Mouse (Mus musculus) limb, embryonic 11.5 days (tissue): ENCODE measurements around the gene Frmpd1. TPM values are rescaled to one million over a fixed set of nuclear protein-coding genes. Genes with fewer than 3 reads are reported as not detected.
A peak's percentile ranks its signal among the peaks of the same experiment; 100 is the strongest.

ENCODE experiments used
- ATAC-seq: fragments of 200-750 bp; cut with Nextera tagmentation; 2 replicates; pipeline ENCODE4 v1.8.0; 2017; ENCODE audit warnings: low read depth; ENCODE audit not compliant: insufficient number of reproducible peaks, low FRiP score, low TSS enrichment
- DNase-seq: peaks from one replicate; pipeline ENCODE4 v3.0.0-alpha.2; 2015; ENCODE audit warnings: low spot score
- H3K27ac ChIP-seq: fragments of 300-500 bp; sonication (generic); replicated peaks from 2 replicates; pipeline ENCODE4 v1.5.1; 2014; ENCODE audit warnings: low read depth, mild to moderate bottlenecking, low read length
- H3K27me3 ChIP-seq: fragments of 300-500 bp; sonication (generic); 2 replicates; pipeline ENCODE4 v1.6.1; 2014; ENCODE audit warnings: mild to moderate bottlenecking, low read length, mixed read lengths; ENCODE audit not compliant: control insufficient read depth, insufficient read depth
- H3K36me3 ChIP-seq: fragments of 300-500 bp; sonication (generic); 2 replicates; pipeline ENCODE4 v1.6.1; 2014; ENCODE audit warnings: mild to moderate bottlenecking, low read length, moderate library complexity, mixed read lengths; ENCODE audit not compliant: control insufficient read depth, insufficient read depth
- H3K4me1 ChIP-seq: fragments of 300-500 bp; sonication (generic); 2 replicates; pipeline ENCODE4 v1.6.1; 2014; ENCODE audit warnings: low read length, mixed read lengths; ENCODE audit not compliant: control insufficient read depth, insufficient read depth
- H3K4me2 ChIP-seq: fragments of 300-500 bp; sonication (generic); 2 replicates; pipeline ENCODE4 v1.6.1; 2014; ENCODE audit warnings: low read depth, mild to moderate bottlenecking, moderate library complexity; ENCODE audit not compliant: severe bottlenecking
- H3K4me3 ChIP-seq: fragments of 300-500 bp; sonication (generic); 2 replicates; pipeline ENCODE4 v1.5.1; 2014; ENCODE audit warnings: low read depth, low read length
- H3K9ac ChIP-seq: fragments of 300-500 bp; sonication (generic); 2 replicates; pipeline ENCODE4 v1.6.1; 2014; ENCODE audit warnings: mild to moderate bottlenecking, low read length
- H3K9me3 ChIP-seq: fragments of 300-500 bp; sonication (generic); 2 replicates; pipeline ENCODE4 v1.6.1; 2016; ENCODE audit warnings: low read length; ENCODE audit not compliant: control insufficient read depth
- WGBS: fragments of 180-500 bp; shearing (Covaris S2); extraction: QIAGEN DNeasy Blood & Tissue Kit; methylation state at CpG from one replicate; pipeline ENCODE4 v1.1.7; 2014; 5-methylcytosine and 5-hydroxymethylcytosine counted together
- polyA plus RNA-seq: library from polyadenylated mRNA; unstranded; fragments of >200 nt; fragmentation: Nextera tagmentation; extraction: Ambion mirVana; gene quantifications from 2 replicates; pipeline ENCODE4 v1.2.1, GENCODE M21; 2014

Gene Frmpd1
- polyA plus RNA-seq, 1 experiment from 2014 or later: 0.96 TPM

GRCm38 (mm10) chr4:45311056-45311455, 126.4 kb downstream of the Frmpd1 start:
- Histone ChIP-seq H3K9me3 (no peaks in the 10 kb centered on the region), H3K4me1 (no peaks in the 10 kb centered on the region), H3K9ac (no peak overlapping the region), H3K36me3 (no peaks in the 10 kb centered on the region; the same call in 1 of the 2 replicates), H3K4me3 (no peak overlapping the region), H3K27ac (no peak overlapping the region), H3K27me3 (no peaks in the 10 kb centered on the region), H3K4me2 (no peak overlapping the region)
- WGBS: 92% methylated on average over 2 of the region's 2 CpGs
- DNase-seq: no peak
- no peak for ATAC-seq

DNA sequence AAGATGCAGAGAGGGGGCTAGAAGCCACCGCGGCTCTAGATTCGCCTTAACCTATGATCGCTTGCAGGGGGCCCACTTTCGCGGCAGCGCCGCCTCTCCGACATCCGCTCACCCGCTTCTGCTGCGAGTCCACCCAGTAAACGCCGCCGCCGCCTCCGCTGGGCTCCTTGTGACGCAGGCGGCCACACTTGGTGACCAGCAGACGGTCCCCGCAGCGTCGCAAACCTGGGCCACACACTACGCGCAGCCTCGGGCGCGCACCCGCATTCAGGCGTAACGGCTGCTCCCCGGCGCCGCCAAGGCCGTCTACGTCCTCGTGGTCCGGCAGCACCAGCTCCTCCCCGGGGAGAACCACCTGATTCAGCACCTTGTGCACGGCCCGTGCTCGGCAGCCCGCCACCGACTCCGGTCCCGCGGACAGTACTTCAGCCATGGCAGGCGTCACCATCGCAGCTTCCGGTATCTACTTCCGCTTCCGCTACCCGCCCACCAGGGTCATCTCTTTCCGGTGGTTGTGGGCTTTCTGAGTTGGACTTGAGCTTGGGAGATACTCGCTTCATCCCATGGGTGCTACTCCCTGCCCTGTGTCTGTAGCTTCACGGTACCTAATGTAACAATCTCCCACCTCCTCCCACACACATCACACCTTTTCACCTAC, 135.6 kb downstream of the Frmpd1 start:
- ATAC-seq (0 out of 2 replicates have a peak, but pooled peaks have one; percentile 47), DNase-seq (peak; percentile 87)

GRCm38 (mm10) chr4:45331139-45331538, 146.5 kb downstream of the Frmpd1 start:
- Histone ChIP-seq H3K4me3 (no peak overlapping the region), H3K9me3 (no peaks in the 10 kb centered on the region), H3K27me3 (no peaks in the 10 kb centered on the region), H3K9ac (no peak overlapping the region), H3K4me1 (no peaks in the 10 kb centered on the region), H3K4me2 (no peak overlapping the region), H3K36me3 (no peaks in the 10 kb centered on the region), H3K27ac (no peak overlapping the region)
- WGBS: 88% methylated on average over 7 of the region's 7 CpGs
- ATAC-seq (no peak), DNase-seq (no peak)

More for the DNA sequence above, 135.6 kb downstream of the Frmpd1 start:
- H3K36me3 ChIP-seq: peaks cover 3% of the 10 kb centered on the region; the same call in 1 of the 2 replicates
- peak overlapping the region; percentile 68 for H3K4me2 ChIP-seq
- no peaks in the 10 kb centered on the region for H3K4me1 ChIP-seq
- peak overlapping the region; percentile 63 for H3K27ac ChIP-seq
- no peaks in the 10 kb centered on the region for H3K9me3 ChIP-seq
- H3K9ac ChIP-seq: peak overlapping the region; percentile 88
- H3K27me3 ChIP-seq: no peaks in the 10 kb centered on the region
- WGBS: under 1% methylated on average over 56 of the region's 56 CpGs
- H3K4me3 ChIP-seq: peak overlapping the region; percentile 99

DNA sequence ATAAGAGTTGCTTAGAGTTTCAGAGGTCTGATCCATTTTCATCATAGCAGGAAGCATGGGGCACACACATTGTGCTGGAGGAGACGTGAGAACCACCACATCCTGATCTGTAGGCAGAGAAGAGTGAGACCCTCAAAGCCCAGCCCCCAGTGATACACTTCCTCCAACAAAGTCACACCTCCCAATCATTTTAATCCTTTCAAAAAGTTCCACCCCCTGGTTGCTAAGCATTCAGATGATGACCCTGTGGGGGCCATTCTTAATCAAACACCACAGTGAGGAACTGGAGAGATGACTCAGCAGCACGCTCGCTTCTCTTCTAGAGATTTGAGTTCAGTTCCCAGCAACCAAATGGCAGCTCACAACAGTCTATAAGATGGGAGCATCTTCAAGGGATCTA, 147.8 kb downstream of the Frmpd1 start:
- H3K27ac ChIP-seq: no peak overlapping the region

More for the DNA sequence above, 147.8 kb downstream of the Frmpd1 start:
- ATAC-seq: no peak
- WGBS: 75% methylated on average over 3 of the region's 3 CpGs
- Histone ChIP-seq H3K36me3 (no peaks in the 10 kb centered on the region), H3K4me2 (no peak overlapping the region), H3K27me3 (no peaks in the 10 kb centered on the region), H3K9me3 (no peaks in the 10 kb centered on the region), H3K4me3 (no peak overlapping the region), H3K9ac (no peak overlapping the region), H3K4me1 (no peaks in the 10 kb centered on the region)
- DNase-seq: no peak

Other genes with a start within 250 kb of the Frmpd1 start
- gene Grhpr, start 203.5 kb upstream of the Frmpd1 start, polyA plus RNA-seq: 61.5 and 70.7 TPM in 2 replicates
- 41.1 and 41.8 TPM in 2 replicates for gene Zbtb5, start 172.5 kb upstream of the Frmpd1 start, polyA plus RNA-seq
- 56.3 and 67.3 TPM in 2 replicates for gene Polr1e, start 166.3 kb upstream of the Frmpd1 start, polyA plus RNA-seq
- 9.1 and 10.2 TPM in 2 replicates for gene Fbxo10, start 100.3 kb upstream of the Frmpd1 start, polyA plus RNA-seq
- 198 and 204 TPM in 2 replicates for gene Tomm5, start 76.8 kb upstream of the Frmpd1 start, polyA plus RNA-seq
- gene Trmt10b, start 112.3 kb downstream of the Frmpd1 start, polyA plus RNA-seq: 23.8 and 24.5 TPM in 2 replicates
- 13.9 and 14.4 TPM in 2 replicates for gene Dcaf10, start 157.2 kb downstream of the Frmpd1 start, polyA plus RNA-seq
- 105 and 111 TPM in 2 replicates for gene Exosc3, start 157.9 kb downstream of the Frmpd1 start, polyA plus RNA-seq
- 72.8 and 73.3 TPM in 2 replicates for gene Slc25a51, start 223.9 kb downstream of the Frmpd1 start, polyA plus RNA-seq